Mouse (Mus musculus) ES-Bruce4 (cell line): ENCODE results near the gene Gm5678.

ENCODE experiments used
- CTCF ChIP-seq: IDR thresholded peaks from one replicate; pipeline ENCODE4 v1.8.1; 2011; ENCODE audit warnings: low read depth, low read length
- EP300 ChIP-seq: IDR thresholded peaks from 2 replicates; pipeline ENCODE4 v1.6.1; 2011; ENCODE audit warnings: low read depth, low read length; ENCODE audit not compliant: insufficient read depth
- POLR2A ChIP-seq: IDR thresholded peaks from one replicate; pipeline ENCODE4 v1.8.1; 2011; ENCODE audit warnings: low read length; ENCODE audit not compliant: insufficient read depth

- TF ChIP-seq POLR2A (peak; percentile 72), CTCF (no peak), EP300 (no peak)
Observed at GRCm38 (mm10) chr16:93603439-93604212, 24.3 kb upstream of the Gm5678 start, which contains the start of gene Setd4.
